Mouse (Mus musculus): Measurements from ENCODE around the gene Il20.

Il20 gene

GRCm38 (mm10) chr1:130911401-130912010 lies at the start of gene Il20:
Gene Il20 (minus strand): TSS chr1:130911451.
- no peak for DNase-seq

DNA sequence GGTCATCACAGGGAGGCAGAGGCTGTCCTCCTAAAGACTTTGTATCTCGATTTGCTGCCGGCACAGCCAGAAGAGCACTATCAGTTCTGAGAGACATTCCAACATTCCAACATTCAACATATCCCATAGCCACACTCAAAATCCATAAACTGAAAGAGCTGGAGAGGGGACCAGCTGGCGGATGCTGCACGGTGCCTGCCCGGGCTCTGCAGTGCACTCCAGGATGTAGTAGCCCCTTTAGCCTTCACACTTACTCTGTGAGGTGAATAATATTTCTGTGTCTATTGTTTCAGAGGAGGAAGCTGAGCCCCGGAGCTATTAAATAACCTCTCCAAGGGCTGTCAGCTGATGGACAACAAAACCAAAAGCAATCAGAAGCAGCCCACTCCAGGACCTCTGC lies 35.7 kb upstream of the Il20 start:
- DNase-seq, result no peak

- peak; percentile 24 to 45 for DNase-seq
Observed at GRCm38 (mm10) chr1:130941801-130942200, 30.6 kb upstream of the Il20 start.

DNA sequence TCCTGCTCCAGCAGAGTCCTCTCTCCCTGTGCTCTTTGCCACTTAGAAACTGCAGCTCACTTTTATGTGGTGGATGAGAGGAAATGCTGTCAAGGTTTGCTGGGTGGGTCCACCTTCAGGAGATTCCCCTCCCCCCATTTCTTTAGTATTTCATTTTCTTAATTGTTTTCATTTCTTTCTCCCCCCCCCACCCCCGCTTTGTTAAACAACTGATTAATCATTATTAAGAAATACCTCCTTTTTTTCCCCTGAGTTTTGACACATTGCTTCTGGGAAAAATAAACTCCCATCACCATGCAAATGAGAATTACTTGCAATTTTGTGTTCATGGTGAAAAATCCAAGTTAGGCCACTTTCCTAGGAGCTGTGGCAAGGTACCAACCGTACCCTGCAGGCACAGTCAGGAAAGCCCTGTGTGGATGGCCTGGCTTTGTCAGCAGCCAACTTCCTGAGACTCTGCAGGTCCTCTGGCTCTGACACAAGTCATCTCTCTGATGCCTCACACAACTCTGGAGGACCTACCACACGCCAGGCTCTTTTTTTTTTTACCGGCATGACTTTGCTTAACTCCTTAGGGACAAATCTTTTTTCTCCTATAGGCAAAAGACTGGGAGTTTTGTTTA lies 28.9 kb upstream of the Il20 start, which contains the start of gene Il19:
TSS of gene Il19 (minus strand) at position 51 of the 623 bp plus-strand sequence.
- DNase-seq, result peak; percentile 79 to 86

GRCm38 (mm10) chr1:130938192-130938591 lies 26.9 kb upstream of the Il20 start:
- peak; percentile 72 to 80 for DNase-seq

DNA sequence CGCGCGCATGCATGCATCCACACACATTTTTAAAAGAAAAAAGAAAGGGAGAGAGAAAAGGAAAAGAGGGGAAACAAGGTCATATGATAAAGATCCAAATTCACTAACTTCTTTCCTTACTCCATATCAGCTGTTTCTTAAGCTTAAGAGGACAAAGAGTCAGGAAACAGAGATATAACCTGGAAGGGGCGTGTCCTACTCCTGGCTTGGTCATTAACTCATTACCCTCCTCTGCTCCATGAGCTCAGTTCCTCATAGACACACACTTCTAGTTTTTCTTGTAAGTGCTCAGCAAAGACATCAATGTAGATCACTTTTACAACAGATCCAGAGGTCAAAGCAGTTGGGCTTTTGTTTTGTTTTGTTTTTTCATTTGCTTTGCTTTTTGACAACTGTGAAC lies 25.9 kb upstream of the Il20 start:
- no peak for DNase-seq

GRCm38 (mm10) chr1:130936351-130936750 lies 25.1 kb upstream of the Il20 start:
- DNase-seq, result no peak

GRCm38 (mm10) chr1:130926484-130926883 lies 15.2 kb upstream of the Il20 start:
- no peak for DNase-seq

DNA sequence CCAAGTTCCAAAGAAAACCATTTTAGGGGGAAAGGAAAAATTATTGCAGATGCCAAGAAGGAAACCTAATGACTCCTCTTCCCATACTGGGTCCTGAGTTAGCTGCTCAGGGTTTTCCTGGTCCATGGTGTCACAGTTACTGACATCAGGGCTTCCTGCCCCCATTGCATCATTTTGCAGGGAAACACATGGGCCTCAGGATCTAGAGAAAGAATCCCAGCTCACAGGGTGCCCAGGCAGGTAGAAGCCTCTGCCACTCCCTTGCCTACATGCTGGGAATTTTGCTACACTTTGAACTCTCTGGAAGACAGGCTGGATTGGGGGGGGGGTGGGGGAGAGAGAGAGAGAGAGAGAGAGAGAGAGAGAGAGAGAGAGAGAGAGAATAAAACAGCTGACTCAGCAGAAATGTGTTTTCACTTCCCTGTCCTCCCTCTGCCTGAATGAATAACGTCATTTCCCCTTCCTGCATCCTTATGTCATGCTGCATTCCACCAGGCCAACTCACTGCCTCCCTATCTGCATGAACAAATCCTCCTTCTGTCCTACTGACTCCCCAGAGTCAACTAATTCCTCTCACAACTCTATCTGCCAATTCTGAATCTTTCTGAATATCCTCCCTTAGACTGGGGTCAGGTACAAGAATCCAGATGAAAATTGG lies 7.2 kb upstream of the Il20 start:
- no peak for DNase-seq

GRCm38 (mm10) chr1:130902505-130902904 lies 8.7 kb downstream of the Il20 start:
- DNase-seq, result no peak

- no peak for DNase-seq
Observed at GRCm38 (mm10) chr1:130894468-130894867, 16.8 kb downstream of the Il20 start.

DNA sequence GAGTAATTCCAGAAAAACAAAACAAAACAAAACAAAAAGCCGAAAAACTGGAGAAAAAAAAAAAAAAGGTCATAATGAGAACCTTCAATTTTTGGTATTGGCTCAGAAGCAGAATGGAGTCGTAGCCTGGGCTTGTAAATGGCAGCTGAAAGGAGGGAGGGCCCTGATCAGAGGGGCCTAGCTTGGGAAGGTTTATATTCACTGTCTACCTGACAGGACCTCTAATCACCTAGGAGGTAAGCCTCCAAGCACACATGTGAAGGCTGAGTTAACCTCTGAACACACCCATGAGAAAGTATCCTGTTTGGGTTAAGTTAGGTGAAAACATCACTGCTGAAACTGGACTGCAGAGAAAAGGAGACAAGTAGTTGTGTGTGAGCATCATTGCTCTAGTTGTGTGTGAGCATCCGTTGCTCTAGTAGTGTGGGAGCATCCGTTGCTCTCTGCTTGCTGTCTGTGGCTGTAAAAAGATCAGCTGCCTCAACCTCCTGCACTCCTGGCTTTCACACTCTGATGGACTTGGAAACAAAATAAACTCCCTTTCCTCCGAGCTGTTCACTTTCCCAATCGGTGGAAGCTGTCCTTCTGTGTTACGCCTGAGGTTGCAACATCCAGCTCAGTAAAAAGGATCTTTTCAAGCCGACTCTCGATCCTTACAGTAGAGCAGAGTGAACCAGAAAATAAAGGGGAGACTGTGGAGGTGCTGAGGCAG lies 17.8 kb downstream of the Il20 start:
- DNase-seq, result no peak

GRCm38 (mm10) chr1:130892446-130892845 lies 18.8 kb downstream of the Il20 start:
- DNase-seq, result no peak

DNA sequence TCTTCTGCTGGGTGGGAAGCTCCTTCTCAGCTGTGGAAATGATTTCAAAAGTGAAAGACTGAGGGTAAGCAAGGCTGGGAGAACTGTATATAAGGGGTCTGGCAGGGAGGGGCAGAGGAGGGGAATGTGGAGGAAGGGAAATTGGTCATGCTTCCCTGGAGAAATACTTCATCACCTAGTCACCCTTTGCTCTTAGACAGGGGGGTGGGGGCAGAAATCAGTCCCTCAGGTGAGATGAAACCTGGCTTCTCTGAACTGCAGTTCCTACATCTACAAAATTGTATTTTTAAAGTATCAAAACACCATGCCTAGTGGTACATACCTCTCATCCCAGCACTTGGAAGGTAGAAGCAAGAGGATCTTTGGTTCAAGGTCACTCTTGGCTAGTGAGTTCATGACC lies 23.9 kb downstream of the Il20 start, which contains the start of gene Il24:
TSS of gene Il24 (minus strand) at position 101 of the 400 bp plus-strand sequence.
- no peak for DNase-seq

- no peak for DNase-seq
Observed at GRCm38 (mm10) chr1:130883146-130883545, 28.1 kb downstream of the Il20 start.

DNA sequence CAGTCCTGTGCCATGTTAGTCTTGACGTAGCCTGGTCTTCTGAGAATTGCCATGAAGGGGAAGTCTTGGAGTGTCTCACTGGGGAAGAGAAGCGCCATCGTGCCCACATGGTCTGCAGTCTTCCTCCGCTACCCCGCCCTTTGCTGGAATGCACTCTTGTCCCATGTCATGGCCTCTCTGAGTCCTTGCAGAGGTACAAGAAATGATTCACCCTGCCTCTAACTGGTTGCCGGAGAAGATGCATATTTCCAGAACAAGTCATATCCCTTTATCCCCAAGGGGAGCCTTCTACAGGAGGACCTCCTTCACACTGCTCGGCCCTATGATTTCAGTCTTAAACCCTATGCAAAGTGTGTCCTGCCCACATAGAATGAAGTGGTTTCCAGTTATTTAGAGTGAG lies 31.3 kb downstream of the Il20 start:
- no peak for DNase-seq

- DNase-seq, result peak; percentile 71 to 77
Observed at GRCm38 (mm10) chr1:130877889-130878614, 33.2 kb downstream of the Il20 start.

DNA sequence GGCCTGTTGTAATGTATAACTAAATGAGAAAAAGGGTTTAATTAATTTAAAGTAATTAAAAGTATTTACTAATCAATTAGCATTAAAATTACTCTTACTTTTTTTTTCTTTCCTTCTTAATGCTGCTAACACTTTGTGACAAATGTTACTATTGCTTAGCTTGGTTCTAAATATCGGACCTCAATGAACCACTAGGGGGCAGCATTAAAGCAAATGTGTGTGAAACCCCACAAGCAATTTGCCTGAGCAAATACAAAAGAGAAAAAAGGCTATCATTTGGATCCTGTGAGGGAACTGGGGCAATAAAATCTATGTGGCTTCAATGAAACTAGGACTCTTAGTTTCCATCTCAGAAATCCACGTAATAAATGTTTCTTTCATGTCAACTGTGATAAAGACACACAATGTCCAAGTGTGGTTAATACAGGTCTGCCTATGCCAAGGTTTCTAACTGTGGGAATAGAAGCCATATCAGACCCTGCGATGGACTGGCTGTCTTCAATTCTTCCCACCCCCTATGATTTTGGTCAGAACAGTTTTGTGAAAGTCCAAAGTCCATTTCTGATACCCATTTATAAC lies 34.2 kb downstream of the Il20 start:
- peak; percentile 79 to 84 for DNase-seq

GRCm38 (mm10) chr1:130875910-130876309 lies 35.3 kb downstream of the Il20 start:
- DNase-seq, result no peak

- DNase-seq, result peak; percentile 74 to 78
Observed at GRCm38 (mm10) chr1:130875139-130875538, 36.1 kb downstream of the Il20 start.

DNA sequence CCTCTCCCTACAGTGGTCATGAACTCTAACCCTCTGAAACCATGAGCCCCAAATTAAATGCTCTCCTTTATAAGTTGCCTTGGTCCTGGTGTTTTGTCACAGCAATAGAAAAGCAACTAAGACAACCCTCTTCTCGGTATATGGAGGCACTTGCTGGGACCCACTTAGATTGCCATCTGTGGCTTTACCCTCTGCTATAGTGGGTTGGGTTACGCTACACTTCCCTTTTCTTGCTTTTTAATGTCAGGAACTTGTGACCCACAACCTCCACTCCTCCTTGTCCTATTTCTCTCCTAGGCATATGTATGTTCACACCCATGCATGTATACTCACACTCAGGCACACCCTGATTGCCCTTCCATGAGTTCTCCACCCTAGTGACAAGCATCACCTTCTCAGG lies 38.3 kb downstream of the Il20 start:
- DNase-seq, result no peak

GRCm38 (mm10) chr1:130865541-130866221 lies 45.6 kb downstream of the Il20 start, which contains the start of gene Fcmr:
Gene Fcmr (plus strand): TSS chr1:130865669.
- no peak for DNase-seq
